Comparison of ENCODE assay signal across 14 mouse cellular contexts in the genomic region with DNA sequence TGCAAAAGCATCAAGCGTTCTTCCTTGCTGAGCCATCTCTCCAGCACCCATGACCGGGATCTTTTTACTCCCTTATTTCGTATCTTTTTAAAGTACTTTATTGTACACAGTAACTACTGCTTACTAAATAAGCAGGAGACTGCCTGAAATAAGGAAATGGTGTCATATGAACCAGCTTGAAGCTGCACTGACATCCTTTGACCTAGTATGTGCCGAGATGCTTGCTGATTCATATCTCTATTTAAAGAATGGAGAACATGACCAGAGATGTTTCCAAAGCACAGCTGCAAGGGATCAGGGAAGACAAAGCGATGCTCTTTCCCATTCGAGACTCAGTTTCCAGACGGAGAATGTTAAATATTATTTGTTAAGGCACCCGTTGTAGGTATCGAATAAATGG. TPM values are rescaled to one million over a fixed set of nuclear protein-coding genes. Genes with fewer than 3 reads are reported as not detected.
"Had no signal": no experiment of that assay in that cellular context is flagged by ENCODE, and none has a peak within 500 bp of the region (broad histone marks: within the 10 kb centered on the region; RNA-seq: fewer than 3 reads in every experiment).

No protein-coding gene starts in this region.

- H3K4me1 ChIP-seq: limb, embryonic 13.5 days; midbrain, embryonic 10.5 days; neural tube, embryonic 12.5 days had no signal

- H3K9ac ChIP-seq: limb, embryonic 13.5 days; liver, embryonic 13.5 days; neural tube, embryonic 12.5 days had no signal

- H3K27ac ChIP-seq: limb, embryonic 13.5 days; liver, embryonic 13.5 days; midbrain, embryonic 10.5 days; neural tube, embryonic 12.5 days had no signal

- H3K27me3 ChIP-seq: limb, embryonic 13.5 days; liver, embryonic 13.5 days; neural tube, embryonic 12.5 days had no signal

- H3K4me2 ChIP-seq: limb, embryonic 13.5 days; liver, embryonic 13.5 days; neural tube, embryonic 12.5 days had no signal

- DNase-seq: kidney, postnatal 25 days; liver, embryonic 13.5 days; lung, adult 18-20 months; midbrain, embryonic 14.5 days; retina, postnatal 1 day; right cerebral cortex, postnatal 4 days; thymus, postnatal 36 days had no signal

- H3K9me3 ChIP-seq: limb, embryonic 13.5 days; liver, embryonic 13.5 days; midbrain, embryonic 10.5 days; neural tube, embryonic 12.5 days had no signal

- H3K36me3 ChIP-seq: limb, embryonic 13.5 days; liver, embryonic 13.5 days; midbrain, embryonic 10.5 days; neural tube, embryonic 12.5 days had no signal

- H3K4me3 ChIP-seq: limb, embryonic 13.5 days; liver, embryonic 13.5 days; midbrain, embryonic 10.5 days; neural tube, embryonic 12.5 days had no signal

- ATAC-seq: intestine, embryonic 16.5 days had no signal

RNA-seq across cellular contexts. Expression of gene Lrrc63, which starts 33.7 kb away (rescaled TPM):
- polyA plus RNA-seq: kidney, adult 2 months; kidney, embryonic 16.5 days; limb, embryonic 13.5 days; liver, embryonic 13.5 days; midbrain, embryonic 14.5 days; stomach, embryonic 16.5 days had no signal
